Mouse (Mus musculus) right cerebral cortex, adult 2 months (tissue): ENCODE data around the gene Zfp672.
A peak's percentile ranks its signal among the peaks of the same experiment; 100 is the strongest.
"Not testable (repeated sequence)": the region's sequence is repeated elsewhere in the genome, so short reads cannot be mapped to it uniquely, and the experiment has no call there.

ENCODE experiments used
- DNase-seq, 2 experiments: peaks; one replicate each; pipeline ENCODE4 v3.0.0; 2021 to 2022; ENCODE audit warnings: low spot score in 2 of 2

The Zfp672 gene

DNA sequence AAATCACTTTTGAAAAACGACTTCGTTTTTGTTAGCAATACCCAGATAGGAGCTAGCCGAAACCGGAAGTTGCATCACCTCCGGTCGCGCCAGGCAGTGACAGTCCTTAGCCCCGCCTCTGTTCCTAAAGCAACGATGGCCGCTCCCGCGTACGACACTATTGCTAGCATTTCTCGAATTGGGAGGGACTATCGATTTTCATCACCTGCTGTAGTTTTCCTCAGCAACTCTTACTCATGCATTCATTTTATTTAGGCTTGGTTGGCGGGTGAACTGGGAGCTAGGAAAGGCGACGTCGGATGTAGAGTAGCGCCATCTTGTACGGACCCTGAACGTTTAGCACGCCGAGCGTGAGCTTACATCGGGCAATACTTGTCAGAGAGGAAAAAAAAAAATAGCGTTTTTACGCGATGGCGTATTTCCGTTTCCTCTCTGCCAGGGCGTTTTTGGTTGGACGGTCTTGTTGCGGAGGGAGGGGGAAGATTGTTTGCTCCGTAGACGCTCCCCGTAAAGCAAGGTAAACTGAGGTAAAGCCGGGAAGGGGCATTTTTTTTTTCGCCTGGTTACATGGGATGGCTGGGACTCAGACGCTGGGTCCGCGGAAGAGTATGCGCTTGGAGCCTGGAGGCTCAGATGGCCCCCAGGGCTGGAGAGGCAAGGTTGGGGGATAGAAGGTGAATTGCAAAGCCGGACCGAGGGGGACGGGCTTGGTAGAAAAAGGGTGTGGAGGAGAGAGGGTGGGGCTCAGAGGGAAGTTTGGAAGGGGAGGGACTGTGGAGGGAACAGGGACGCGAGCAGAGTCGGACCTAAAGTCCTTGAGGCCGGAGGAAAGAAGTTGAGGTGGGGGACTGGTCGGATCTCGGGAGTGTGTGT is at the start of gene Zfp672, which contains the start of gene Sh3bp5l:
TSS of gene Zfp672 (minus strand) at position 64 of the 873 bp plus-strand sequence.
TSS of gene Sh3bp5l (plus strand) at position 449 of the 873 bp plus-strand sequence.
- peak; percentile 87 to 94 for DNase-seq

DNA sequence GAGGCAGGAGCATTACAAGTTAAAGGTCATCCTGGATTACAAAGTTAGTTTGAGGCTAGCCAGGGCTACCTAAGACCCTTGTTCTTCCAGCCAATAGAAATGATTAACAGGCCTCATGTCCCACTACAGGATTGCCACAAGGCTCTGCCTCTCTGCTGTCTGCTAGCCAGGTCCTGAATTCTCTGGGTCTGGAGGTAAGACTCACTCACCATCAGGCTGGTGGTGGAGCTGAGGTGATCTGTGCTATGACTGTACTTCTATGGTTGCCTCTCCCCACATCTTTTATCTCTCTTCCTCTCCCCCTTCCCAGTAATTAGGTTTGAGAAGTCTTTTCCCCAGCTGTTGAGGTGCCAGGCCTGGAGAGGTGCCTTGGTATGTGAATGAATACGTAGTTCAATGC is 49.4 kb upstream of the Zfp672 start:
- DNase-seq, result no peak

DNA sequence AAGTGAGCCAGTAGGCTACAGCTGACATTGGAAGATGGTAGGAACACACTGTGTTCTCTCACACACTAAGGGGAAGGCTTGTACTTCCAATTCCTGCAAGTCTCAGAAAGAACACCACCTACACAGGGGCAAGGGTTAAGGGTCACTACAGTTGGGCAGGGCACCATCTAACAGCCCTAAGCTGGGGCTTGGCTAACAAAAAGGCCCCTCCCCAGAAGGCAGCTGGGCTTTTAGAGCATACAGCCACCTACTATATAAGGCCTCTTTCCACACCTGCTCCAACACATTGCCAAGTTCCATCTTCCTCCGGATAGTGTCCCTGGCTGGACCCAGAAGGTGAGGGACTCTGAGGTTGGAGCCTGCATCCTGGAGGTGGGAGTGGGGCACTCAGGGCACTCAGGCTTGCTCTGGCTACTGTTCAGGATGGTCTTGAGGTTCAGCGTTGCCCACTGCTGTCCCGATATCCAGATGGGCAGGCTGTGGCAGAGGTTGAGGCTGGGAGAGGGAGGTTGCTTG is 48.7 kb upstream of the Zfp672 start, which contains the start of gene Lypd8:
TSS of gene Lypd8 (plus strand) at position 281 of the 516 bp plus-strand sequence.
- no peak for DNase-seq

DNA sequence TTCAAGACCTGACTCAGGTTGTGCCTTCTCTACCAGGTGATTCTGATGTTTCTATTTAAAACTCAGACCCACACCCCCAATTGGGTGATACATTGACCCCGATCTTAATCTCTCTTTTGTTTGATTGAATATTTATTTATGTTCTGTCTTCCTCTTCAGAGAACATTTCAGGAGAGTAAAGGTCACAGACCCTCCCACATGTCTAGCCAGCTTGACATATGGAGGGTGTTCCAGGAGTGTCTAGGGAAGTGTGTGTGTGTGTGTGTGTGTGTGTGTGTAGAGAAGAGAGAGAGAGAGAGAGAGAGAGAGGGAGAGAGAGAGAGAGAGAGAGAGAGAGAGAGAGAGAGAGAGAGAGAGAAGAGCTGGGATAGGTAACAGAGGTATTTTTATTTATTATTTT is 47.5 kb upstream of the Zfp672 start:
- DNase-seq, result no peak

DNA sequence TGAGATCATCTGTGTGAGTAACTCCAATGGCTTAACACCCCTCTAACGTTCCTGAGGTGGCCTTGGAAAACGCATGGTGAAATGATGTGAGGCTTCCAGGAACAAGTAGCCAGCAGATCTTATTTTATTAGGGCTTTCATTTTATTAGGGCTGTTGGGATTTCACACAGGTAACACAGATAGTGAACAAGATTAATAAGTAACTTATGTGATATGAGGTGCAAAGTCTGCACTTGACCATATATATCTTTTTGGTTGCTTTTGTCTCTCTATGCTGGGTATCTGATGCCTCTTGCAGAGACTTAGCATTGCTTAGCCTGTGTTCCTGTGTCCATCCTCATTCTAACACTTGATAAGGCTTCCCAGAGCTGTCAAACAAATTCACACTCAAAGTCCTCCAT is 47.1 kb upstream of the Zfp672 start:
- DNase-seq, result no peak

DNA sequence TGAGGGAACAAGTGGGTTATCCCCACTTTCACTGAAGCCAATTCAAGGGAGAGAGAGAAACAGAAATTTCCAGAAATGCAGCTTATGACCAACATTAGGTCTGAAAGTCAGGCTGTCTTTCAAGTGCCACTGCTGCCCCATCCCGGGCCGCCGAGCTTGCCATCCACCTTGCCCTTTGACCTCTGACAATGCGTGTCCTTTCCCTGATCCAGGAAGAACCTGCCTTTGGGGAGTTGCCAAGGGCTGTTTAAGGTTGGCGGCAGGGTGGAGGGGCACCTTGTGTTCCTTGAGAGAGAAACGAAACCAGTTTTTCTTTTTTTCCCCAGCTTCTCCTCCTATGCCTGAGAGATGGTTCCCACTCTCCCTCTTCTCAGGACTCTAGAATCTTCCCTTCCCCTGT is 36.1 kb upstream of the Zfp672 start:
- not testable (repeated sequence) for DNase-seq

DNA sequence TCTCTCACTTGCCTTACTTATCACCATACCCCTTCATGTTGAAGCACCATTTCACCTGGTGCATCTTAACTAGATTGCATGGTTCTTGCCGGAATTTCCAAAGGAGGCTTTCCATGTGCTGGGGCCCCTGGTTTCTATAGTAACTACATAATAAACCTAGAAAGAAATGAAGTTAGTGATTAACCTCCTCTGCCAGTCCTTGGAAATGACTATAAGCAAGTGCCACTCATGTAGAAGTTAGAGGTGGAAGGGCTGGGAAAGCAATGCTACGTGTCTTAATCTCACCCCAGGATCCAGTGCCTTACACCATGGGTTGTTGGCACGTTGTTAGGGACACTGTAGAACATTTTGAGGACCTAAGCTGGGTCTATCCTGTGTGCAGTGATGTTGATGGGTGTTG is 34.3 kb upstream of the Zfp672 start:
- DNase-seq, result no peak

DNA sequence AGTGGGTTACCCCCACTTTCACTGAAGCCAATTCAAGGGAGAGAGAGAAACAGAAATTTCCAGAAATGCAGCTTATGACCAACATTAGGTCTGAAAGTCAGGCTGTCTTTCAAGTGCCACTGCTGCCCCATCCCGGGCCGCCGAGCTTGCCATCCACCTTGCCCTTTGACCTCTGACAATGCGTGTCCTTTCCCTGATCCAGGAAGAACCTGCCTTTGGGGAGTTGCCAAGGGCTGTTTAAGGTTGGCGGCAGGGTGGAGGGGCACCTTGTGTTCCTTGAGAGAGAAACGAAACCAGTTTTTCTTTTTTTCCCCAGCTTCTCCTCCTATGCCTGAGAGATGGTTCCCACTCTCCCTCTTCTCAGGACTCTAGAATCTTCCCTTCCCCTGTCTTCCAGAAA is 32.4 kb upstream of the Zfp672 start:
- DNase-seq, result not testable (repeated sequence)

DNA sequence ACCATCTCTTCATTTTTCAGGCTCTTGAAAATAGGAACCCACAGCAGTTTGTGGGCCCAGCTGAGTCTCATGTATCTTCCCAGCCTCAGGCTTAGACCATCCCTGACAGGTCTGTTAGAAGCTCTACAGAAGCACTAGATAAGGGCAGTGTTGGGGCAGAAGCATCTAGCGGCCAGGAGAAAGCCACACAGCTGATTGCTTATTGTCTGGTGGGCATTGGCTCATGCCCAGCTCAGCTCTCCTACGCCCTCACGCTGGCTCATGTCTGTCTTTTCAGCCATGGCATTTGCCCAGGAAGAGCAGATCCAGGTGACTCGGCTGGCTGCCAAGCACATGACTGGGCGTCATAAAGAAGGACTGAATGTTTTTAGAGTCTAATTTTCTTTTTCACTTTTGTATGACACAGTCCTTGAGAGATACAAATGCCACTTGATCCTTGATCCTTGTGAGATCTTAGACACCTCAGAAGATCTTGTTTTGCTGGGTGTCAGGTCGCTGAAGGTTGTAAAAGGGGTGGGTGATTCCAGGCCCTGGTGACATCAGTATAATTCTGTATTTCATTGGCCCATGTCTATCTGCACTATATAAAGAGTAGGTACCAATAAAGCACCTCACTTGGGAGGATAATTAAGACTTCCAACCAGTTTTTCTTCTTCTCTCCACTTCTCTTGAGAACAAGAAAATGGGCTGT is 27.9 kb upstream of the Zfp672 start:
- no peak for DNase-seq

DNA sequence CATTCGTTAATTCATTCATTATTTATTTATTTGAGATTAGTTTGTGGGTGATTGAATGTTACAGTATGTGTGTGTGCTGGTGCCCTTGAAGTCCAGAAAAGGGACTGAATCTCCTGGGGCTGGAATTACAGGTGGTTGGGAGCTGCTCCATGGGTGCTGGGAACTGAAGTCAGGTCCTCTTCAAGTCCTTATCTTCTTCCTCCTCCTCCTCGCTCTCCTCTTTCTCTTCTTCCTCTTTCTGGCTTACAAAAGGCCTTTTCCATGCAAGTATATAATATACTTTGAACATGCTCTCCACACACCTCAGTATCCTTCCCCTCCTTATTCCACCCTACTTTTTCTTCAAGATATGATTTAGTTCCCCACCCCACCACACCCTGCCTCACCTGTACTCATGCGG is 26.9 kb upstream of the Zfp672 start:
- no peak for DNase-seq

DNA sequence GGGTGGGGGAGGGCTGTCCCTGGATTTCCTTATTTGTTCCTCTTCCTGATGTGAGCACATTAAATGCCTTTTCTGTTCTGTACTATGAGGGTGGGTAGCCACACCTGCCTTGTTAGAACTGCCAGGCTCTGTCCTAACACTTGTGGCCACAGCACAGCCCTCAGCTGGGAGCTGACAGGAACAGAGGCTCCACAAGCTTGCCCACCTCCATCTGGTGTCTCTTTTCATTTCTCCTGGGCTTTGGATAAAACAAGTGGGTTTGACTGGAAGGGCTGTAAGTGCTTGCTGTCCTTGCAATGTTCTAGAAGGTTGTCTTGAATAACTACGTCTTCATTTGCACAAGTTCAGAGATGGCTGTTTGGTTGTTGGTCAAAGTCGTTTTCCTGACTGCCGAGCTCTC is 24.8 kb upstream of the Zfp672 start:
- DNase-seq, result peak; percentile 27 to 45

DNA sequence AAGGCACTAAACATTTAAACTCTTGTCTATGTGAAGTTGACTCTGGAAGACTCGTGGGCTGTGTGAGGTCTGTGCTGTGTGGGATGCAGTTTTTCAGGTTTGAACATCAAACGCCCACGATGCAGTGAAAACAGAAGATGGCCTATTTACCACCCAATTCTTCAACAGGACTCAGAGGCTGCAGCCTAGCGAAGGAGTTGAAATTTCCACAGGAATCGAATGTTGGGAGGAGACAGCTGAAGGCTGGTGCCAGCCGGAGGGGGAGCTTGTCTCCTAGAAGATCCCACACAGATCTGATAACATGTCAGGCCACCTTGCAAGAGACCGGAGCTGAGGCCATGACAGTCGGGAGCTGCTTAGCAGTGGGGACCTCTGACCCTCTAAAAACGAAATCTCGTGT is 24.3 kb upstream of the Zfp672 start:
- peak; percentile 56 to 65 for DNase-seq

DNA sequence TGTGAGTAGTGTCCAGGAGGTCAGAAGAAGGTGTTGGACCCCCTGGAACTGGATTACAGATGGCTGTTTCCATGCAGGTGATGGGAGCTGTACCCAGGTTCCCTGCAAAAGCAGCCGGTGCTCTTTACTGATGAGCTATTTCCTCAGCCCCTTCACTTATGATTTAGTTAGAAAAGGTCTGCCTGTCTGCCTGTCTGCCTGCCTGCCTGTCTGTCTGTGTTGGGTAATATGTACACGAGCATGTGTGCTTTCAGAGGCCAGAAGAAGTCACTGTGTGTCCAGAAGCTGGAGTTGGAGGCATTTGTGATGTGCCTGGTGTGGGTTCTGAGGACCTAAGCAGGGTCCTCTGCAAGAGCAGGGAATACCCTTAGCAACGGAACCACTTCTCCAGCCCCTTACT is 23.6 kb upstream of the Zfp672 start:
- no peak for DNase-seq

DNA sequence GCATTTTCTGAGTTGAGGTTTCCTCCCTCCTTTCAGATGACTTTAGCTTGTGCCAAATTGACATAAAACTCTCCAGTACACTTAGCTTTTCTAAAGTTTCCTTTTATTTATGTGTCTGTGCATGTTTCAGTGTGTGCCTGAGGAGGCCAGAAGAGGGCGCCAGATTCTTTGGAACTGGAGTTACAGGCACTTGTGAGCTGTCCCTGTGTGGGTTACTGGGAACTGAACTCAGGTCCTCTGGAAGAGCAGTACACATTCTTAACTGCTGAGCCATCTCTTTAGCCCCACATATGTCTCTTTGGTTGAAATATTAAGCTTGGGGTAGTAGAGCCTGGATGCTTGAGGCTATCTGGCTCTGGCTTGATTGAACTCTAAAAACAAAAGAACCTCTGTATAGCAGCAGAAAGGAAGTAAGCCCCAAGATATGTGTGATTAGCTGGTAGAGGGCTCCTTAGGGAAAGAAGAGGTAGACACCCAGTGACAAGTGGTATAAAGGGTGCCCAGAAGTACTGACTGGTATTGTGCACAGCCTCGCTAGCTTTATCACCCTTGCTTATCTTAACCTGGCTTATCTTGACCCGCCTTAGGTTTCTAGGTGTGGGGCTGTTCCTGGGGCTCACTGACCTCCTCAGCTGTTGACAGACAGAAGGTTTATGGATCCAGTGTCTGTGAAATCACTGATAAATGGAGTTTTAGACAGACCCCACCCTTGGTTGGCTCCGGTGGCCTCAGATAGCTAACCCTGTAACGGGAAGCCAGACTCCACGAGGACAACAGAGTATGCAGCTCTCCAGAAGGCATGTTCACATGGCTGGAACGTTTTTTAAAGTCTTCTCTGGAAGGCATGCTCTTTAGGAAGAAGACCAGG is 22.8 kb upstream of the Zfp672 start:
- DNase-seq, result no peak

DNA sequence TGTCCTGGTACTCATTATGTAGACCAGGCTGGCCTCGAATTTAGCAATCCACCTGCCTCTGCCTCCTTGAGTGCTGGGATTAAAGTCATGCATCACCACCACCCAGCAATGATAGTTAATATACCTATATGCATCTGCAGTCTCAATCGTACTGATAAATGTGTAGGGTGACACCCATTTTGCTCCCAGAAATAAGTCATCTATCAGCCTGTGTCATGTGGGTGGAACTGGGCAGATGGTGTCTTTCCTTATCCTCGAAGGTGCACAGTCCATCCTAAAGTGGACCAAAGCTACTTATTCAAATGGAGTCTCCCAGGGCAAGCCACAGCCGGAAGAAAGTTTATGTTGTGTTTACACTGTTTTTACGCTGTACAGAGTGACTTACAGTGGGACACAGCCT is 21.0 kb upstream of the Zfp672 start:
- DNase-seq, result no peak

DNA sequence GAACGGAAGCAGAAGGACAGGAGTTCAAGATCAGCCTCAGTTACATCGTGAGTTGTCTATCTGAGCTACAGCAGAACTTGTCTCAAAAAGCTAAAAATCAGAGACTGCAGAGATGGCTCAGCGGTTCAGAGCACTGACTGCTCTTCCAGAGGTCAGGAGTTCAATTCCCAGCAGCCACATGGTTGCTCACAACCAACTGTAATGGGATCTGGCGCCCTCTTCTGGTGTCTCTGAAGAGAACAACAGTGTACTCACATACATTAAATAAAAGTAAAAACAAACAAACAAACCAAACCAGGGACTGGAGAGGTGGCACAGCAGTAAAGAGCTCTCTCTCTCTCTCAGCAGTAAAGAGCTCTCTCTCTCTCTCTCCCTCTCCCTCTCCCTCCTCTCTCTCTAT is 20.5 kb upstream of the Zfp672 start:
- no peak for DNase-seq

DNA sequence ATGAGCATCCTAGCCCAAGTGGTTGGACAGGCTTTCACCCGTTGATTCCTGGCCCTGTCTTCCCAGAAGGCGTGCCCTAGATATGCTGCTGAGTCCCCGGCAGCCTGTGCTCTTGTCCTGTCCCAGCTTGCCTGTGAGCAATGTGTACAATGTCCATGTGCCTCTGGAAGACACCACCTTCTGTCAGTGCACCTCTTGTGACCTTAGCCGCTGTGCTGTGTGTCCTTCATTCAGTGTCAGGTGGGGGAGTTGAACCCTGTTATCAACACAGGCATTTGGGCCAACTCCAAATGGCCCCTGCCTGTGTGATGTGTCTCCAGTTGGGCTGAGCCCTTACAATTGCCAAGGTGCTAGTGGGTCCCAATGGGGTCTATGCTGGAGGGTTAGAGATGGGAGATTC is 16.6 kb upstream of the Zfp672 start:
- DNase-seq, result no peak

DNA sequence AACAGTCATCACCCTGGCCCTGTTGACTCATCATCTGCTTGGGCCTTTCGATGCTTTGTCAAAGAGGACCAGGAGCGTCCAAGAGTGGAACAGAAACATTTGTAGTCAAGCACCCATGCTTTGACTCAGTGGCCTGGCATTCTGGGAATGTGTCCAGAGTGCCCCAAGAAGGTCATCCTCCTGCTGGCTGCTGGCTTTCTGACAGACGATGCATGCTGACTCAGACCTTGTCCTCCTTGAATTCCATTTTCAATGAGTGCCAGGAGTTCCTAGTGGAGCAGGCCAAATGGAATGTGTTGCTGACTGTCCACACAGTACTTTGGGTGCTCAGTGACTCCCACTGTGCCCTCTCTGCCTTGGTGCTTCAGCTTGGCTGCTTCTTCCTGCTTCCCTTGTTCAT is 4.6 kb upstream of the Zfp672 start:
- DNase-seq, result no peak

DNA sequence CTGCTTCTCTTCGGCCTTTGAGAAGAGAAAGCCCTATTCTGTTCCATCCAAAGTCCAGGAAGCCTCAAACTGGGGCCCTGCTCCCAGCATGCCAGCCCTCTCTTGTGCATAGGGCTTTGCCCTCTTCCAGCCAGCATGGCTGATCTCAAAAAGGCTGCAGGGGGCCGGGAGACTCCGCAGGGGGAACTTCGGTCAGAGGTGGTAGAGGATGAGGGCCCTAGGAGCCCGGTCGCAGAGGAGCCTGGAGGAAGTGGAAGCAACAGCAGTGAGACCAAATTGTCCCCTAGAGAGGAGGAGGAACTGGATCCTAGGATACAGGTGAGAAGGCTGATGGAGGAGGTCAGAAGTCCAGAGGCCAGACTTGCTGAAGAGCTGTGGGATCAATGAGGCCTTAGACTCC is 1.4 kb upstream of the Zfp672 start:
- DNase-seq, result no peak

DNA sequence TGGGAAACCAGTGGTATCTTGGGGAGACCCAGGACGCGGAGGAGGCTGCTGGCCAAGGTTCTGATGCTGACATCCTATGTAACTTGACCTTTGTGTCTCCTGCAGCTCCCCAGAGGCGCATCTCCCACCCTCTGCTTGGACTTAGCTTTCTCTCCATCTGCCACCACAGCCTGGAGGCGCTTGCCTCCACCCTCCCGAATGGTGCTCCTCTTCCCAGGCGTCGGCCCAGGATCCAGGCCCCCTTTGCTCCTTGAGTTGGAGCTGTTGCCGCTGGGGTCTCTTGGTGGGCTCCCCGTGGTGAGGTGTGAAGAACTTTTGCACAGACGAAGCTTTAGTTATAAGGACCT is 983 bp upstream of the Zfp672 start:
- DNase-seq, result no peak

DNA sequence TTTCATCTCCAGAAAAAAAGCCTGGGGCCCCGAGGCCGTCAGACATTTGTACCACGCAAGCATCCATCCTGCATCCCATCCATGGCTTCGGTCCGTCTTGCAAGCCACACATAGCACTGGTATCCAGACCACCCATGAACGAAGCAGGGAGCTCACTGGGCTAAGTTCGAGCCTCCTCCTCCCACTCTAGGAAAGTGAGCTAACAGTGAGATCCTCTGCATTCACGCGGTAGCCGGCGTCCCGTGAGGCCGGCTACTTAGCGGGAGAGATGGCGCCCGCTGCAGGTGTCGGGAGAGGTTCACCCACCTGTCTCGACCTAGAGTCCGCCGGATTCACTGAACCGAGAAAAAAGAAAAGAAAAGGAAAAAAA is 248 bp downstream of the Zfp672 start:
- peak in 1 of 2 experiments; percentile 22 for DNase-seq

DNA sequence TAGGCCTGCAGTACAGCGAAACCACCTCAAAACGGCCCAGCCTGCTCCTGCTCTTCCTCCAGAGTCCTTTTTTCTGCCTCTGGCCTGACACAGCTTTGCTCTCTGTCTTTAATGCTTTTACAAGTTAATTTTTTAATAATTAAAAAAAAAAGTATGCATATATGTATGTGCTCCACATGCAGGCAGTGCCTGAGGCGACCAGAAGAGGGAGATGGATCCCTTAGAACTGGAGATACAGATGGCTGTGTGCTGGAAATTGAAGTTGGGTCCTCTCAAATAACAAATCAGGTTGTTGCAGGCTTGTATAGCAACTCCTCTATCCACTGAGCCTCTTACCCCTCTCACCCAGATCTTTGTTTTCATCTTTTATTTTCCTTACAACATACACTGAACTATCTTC is 3.4 kb downstream of the Zfp672 start:
- DNase-seq, result no peak
